Mouse (Mus musculus) liver, postnatal 0 days (tissue): ENCODE measurements around the gene Hhex. TPM values are rescaled to one million over a fixed set of nuclear protein-coding genes. Genes with fewer than 3 reads are reported as not detected.

Experiments
- ATAC-seq: fragments of 200-750 bp; cut with Nextera tagmentation; 2 replicates; pipeline ENCODE4 v1.8.0; 2017; ENCODE audit warnings: mild to moderate bottlenecking, moderate library complexity
- DNase-seq: peaks from one replicate; pipeline ENCODE4 v3.0.0-alpha.2; 2016
- H3K27ac ChIP-seq: fragments of 300-500 bp; sonication (generic); 2 replicates; pipeline ENCODE4 v1.5.1; 2014; ENCODE audit warnings: antibody characterized with exemption, moderate library complexity, mild to moderate bottlenecking, low read depth
- H3K27me3 ChIP-seq: fragments of 300-500 bp; sonication (generic); 2 replicates; pipeline ENCODE4 v1.6.1; 2014; ENCODE audit warnings: low read length, control low read depth, mixed read lengths; ENCODE audit not compliant: insufficient read depth
- H3K36me3 ChIP-seq: fragments of 300-500 bp; sonication (generic); replicated peaks from 2 replicates; pipeline ENCODE4 v1.6.1; 2014; ENCODE audit warnings: mild to moderate bottlenecking, control low read depth, low read length, moderate library complexity, mixed read lengths; ENCODE audit not compliant: insufficient read depth
- H3K4me1 ChIP-seq: fragments of 300-500 bp; sonication (generic); 2 replicates; pipeline ENCODE4 v1.6.1; 2014; ENCODE audit warnings: antibody characterized with exemption, mild to moderate bottlenecking, control low read depth; ENCODE audit not compliant: insufficient read depth
- H3K4me2 ChIP-seq: fragments of 300-500 bp; sonication (generic); 2 replicates; pipeline ENCODE4 v1.6.1; 2014; ENCODE audit warnings: low read depth, mild to moderate bottlenecking, low read length, moderate library complexity, mixed read lengths
- H3K4me3 ChIP-seq: fragments of 300-500 bp; sonication (generic); 2 replicates; pipeline ENCODE4 v1.5.1; 2014; ENCODE audit warnings: low read depth, low read length
- H3K9ac ChIP-seq: fragments of 300-500 bp; sonication (generic); replicated peaks from 2 replicates; pipeline ENCODE4 v1.6.1; 2014; ENCODE audit warnings: mild to moderate bottlenecking, moderate library complexity
- H3K9me3 ChIP-seq: fragments of 300-500 bp; sonication (generic); 2 replicates; pipeline ENCODE4 v1.6.1; 2016; ENCODE audit warnings: mild to moderate bottlenecking, control low read depth, low read length, mixed read lengths
- CTCF ChIP-seq: sonication (generic); IDR thresholded peaks from 2 replicates; pipeline ENCODE4 v1.5.1; 2016; ENCODE audit warnings: antibody characterized with exemption, low read depth
- EP300 ChIP-seq: IDR thresholded peaks from 2 replicates; pipeline ENCODE4 v1.6.1; 2016; ENCODE audit warnings: antibody characterized with exemption, low read depth, mild to moderate bottlenecking
- WGBS: fragments of 180-500 bp; shearing (Covaris S2); extraction: QIAGEN DNeasy Blood & Tissue Kit; methylation state at CpG from one replicate; pipeline ENCODE4 v1.1.7; 2014; ENCODE audit not compliant: insufficient replicate concordance; 5-methylcytosine and 5-hydroxymethylcytosine counted together
- polyA plus RNA-seq: library from polyadenylated mRNA; unstranded; fragments of >200 nt; fragmentation: Nextera tagmentation; extraction: Ambion mirVana; gene quantifications from 2 replicates; pipeline ENCODE4 v1.2.1, GENCODE M21; 2015

The Hhex gene
- polyA plus RNA-seq, 1 experiment from 2014 or later = 56.4 TPM

- Histone ChIP-seq H3K36me3 (no peaks in the 10 kb centered on the region), H3K27ac (0 out of 2 replicates have a peak overlapping the region, but pooled peaks have one; percentile 22), H3K9ac (no peak overlapping the region), H3K27me3 (no peaks in the 10 kb centered on the region), H3K4me3 (no peak overlapping the region), H3K4me1 (peaks cover 9% of the 10 kb centered on the region; the same call in 1 of the 2 replicates), H3K9me3 (no peaks in the 10 kb centered on the region), H3K4me2 (no peak overlapping the region)
- ATAC-seq (peak; percentile 50), DNase-seq (peak; percentile 31)
- WGBS = 67% methylated on average over 14 of the region's 14 CpGs
- no peak for TF ChIP-seq EP300
Observed at GRCm38 (mm10) chr19:37482556-37483187, 48.1 kb downstream of the Hhex start.

DNA sequence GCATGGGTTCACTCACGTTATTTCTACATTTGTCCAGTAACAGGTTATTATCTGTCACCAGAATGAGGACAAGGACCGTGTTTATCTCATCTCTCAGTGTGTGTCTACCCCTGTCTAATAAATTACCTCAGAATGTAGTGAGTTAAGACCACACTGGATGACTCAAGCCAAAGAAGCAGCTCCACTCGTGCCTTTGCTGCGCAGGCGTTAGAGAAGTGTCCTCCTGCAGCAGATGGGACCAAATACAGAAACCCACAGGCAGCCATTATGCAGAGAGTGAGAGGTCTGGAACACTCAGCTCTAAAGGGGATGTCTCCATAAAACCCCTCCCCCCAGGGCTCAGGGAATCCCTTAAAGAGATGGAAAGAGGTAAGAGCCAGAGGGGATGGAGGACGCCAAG is 50.2 kb downstream of the Hhex start:
- DNase-seq (no peak), ATAC-seq (no peak)
- 77% methylated on average over 6 of the region's 6 CpGs for WGBS
- no peaks in the 10 kb centered on the region for H3K27me3 ChIP-seq
- no peak overlapping the region for H3K9ac ChIP-seq
- no peak overlapping the region for H3K4me3 ChIP-seq
- no peak overlapping the region for H3K4me2 ChIP-seq
- no peaks in the 10 kb centered on the region for H3K9me3 ChIP-seq
- TF ChIP-seq CTCF = no peak
- no peak for TF ChIP-seq EP300
- no peak overlapping the region for H3K27ac ChIP-seq
- H3K4me1 ChIP-seq = peaks cover 13% of the 10 kb centered on the region; the same call in 1 of the 2 replicates
- H3K36me3 ChIP-seq = no peaks in the 10 kb centered on the region

GRCm38 (mm10) chr19:37486801-37487200 is 52.2 kb downstream of the Hhex start:
- H3K9me3 ChIP-seq = no peaks in the 10 kb centered on the region
- no peak overlapping the region for H3K4me2 ChIP-seq
- H3K27me3 ChIP-seq = no peaks in the 10 kb centered on the region
- H3K4me3 ChIP-seq = no peak overlapping the region
- H3K36me3 ChIP-seq = no peaks in the 10 kb centered on the region
- no peak overlapping the region for H3K9ac ChIP-seq
- 81% methylated on average over 6 of the region's 6 CpGs for WGBS
- TF ChIP-seq CTCF (no peak), EP300 (no peak)
- no peak for ATAC-seq
- DNase-seq = no peak
- H3K27ac ChIP-seq = no peak overlapping the region
- peaks cover 11% of the 10 kb centered on the region; the same call in 1 of the 2 replicates for H3K4me1 ChIP-seq

GRCm38 (mm10) chr19:37487811-37488475 is 53.3 kb downstream of the Hhex start:
- H3K4me3 ChIP-seq = no peak overlapping the region
- H3K4me2 ChIP-seq = no peak overlapping the region
- H3K9me3 ChIP-seq = no peaks in the 10 kb centered on the region
- no peak for DNase-seq
- ATAC-seq = no peak
- H3K9ac ChIP-seq = no peak overlapping the region
- no peak overlapping the region for H3K27ac ChIP-seq
- TF ChIP-seq EP300 = no peak
- TF ChIP-seq CTCF = no peak
- WGBS = 54% methylated on average over 5 of the region's 5 CpGs
- peaks cover 7% of the 10 kb centered on the region for H3K4me1 ChIP-seq
- H3K27me3 ChIP-seq = no peaks in the 10 kb centered on the region
- no peaks in the 10 kb centered on the region for H3K36me3 ChIP-seq

DNA sequence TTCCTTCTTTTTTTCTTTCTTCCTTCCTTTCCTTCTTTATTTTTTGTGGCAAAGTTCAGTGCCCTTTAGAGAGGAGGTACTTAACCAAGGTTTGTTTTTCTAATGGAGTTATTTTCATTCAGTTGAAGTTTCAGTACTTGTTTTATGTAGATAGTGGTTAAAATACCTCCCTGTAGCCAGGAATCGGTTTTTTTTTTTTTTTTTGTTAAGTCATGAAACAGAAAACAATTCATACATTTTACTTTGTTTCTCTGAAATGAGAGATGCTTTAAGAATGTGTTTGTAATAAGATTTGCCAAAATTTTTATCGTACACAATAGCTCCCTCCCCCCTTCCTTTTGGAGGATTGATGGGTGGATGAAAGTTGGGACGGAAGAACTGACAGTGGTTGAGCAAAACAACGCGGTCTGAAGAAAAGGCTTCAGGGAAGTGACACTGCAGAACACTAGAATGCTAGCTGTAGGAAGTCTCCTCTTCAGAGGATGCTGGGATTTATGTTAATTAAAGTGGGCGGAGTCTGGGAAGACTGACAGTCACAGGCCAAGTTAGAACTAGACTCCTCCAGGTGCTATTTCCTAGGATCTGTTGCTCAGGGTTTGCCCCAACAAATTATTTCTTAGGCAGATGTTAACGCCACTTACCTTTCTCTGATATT is 54.1 kb downstream of the Hhex start:
- DNase-seq (no peak), ATAC-seq (no peak)
- no peaks in the 10 kb centered on the region for H3K27me3 ChIP-seq
- 39% methylated on average over 7 of the region's 7 CpGs for WGBS
- peaks cover 15% of the 10 kb centered on the region for H3K4me1 ChIP-seq
- no peak overlapping the region for H3K9ac ChIP-seq
- TF ChIP-seq EP300 (no peak), CTCF (no peak)
- 0 out of 2 replicates have a peak overlapping the region, but pooled peaks have one; percentile 4 for H3K27ac ChIP-seq
- no peaks in the 10 kb centered on the region for H3K36me3 ChIP-seq
- no peak overlapping the region for H3K4me3 ChIP-seq
- no peaks in the 10 kb centered on the region for H3K9me3 ChIP-seq
- H3K4me2 ChIP-seq = no peak overlapping the region

Other genes with a start within 250 kb of the Hhex start
- gene March5, start 227.3 kb upstream of the Hhex start, polyA plus RNA-seq = 119 and 126 TPM in 2 replicates
- 2.1 and 2.8 TPM in 2 replicates for gene Cpeb3, start 226.2 kb upstream of the Hhex start, polyA plus RNA-seq
- 12.8 and 16.5 TPM in 2 replicates for gene Ide, start 97.0 kb upstream of the Hhex start, polyA plus RNA-seq
- 16.0 and 20.7 TPM in 2 replicates for gene Kif11, start 58.4 kb upstream of the Hhex start, polyA plus RNA-seq
- 15.2 and 18.9 TPM in 2 replicates for gene Exoc6, start 115.6 kb downstream of the Hhex start, polyA plus RNA-seq